Mouse (Mus musculus) CH12.LX (cell line): Measurements from ENCODE around the gene Spag8. TPM values are rescaled to one million over a fixed set of nuclear protein-coding genes. Genes with fewer than 3 reads are reported as not detected.

Experiments
- DNase-seq: peaks from one replicate; pipeline ENCODE4 v3.0.0-alpha.2; 2013; ENCODE audit errors: extremely low read depth
- H3K27ac ChIP-seq: 2 replicates; pipeline ENCODE4 v1.5.1; 2012; ENCODE audit warnings: low read depth, mild to moderate bottlenecking, control low read depth, moderate library complexity; ENCODE audit not compliant: insufficient read depth
- H3K27me3 ChIP-seq: replicated peaks from 2 replicates; pipeline ENCODE3; 2012; ENCODE audit warnings: inconsistent platforms
- H3K36me3 ChIP-seq, 2 experiments: replicated peaks in 1 of 2; 2 replicates each; pipeline versions ENCODE3 to v1.6.1; 2012; ENCODE audit warnings: inconsistent platforms in 1 of 2, low read length in 1 of 2, mild to moderate bottlenecking in 1 of 2, mixed read lengths in 1 of 2, moderate library complexity in 1 of 2; ENCODE audit not compliant: control insufficient read depth in 1 of 2, insufficient read depth in 1 of 2
- H3K4me1 ChIP-seq, 2 experiments: 2 replicates each; pipeline ENCODE4 v1.6.1; 2012; ENCODE audit warnings: inconsistent platforms in 1 of 2, moderate library complexity in 1 of 2; ENCODE audit not compliant: insufficient read depth in 2 of 2, control insufficient read depth in 1 of 2
- H3K4me2 ChIP-seq: 2 replicates; pipeline ENCODE4 v1.6.1; 2012; ENCODE audit warnings: low read depth, mild to moderate bottlenecking, control low read depth; ENCODE audit not compliant: poor library complexity, insufficient read depth, severe bottlenecking
- H3K4me3 ChIP-seq, 3 experiments: fragments of 150-350 bp in 1 of 3; sonication (generic) in 1 of 3; replicated peaks in 1 of 3; 2 replicates each; pipeline versions ENCODE3 to v1.5.1; 2011 to 2012; ENCODE audit warnings: low read depth in 2 of 3, low read length in 2 of 3, mild to moderate bottlenecking in 2 of 3, moderate library complexity in 2 of 3, control low read depth in 1 of 3, improper control_type of control experiment in 1 of 3, inconsistent platforms in 1 of 3, mixed read lengths in 1 of 3; ENCODE audit not compliant: poor library complexity in 1 of 3
- H3K79me2 ChIP-seq: replicated peaks from 2 replicates; pipeline ENCODE4 v1.6.1; 2012; ENCODE audit warnings: mild to moderate bottlenecking, moderate library complexity; ENCODE audit not compliant: control insufficient read depth, poor library complexity, insufficient read depth, severe bottlenecking; ENCODE audit errors: extremely low read depth
- H3K9ac ChIP-seq: 2 replicates; pipeline ENCODE4 v1.6.1; 2012; ENCODE audit warnings: low read depth, mild to moderate bottlenecking, control low read depth, moderate library complexity; ENCODE audit not compliant: insufficient read depth
- H3K9me3 ChIP-seq: replicated peaks from 2 replicates; pipeline ENCODE3; 2012; ENCODE audit warnings: low read length, inconsistent platforms, mixed read lengths
- BHLHE40 ChIP-seq: IDR thresholded peaks from 2 replicates; pipeline ENCODE4 v1.6.1; 2011; ENCODE audit warnings: mild to moderate bottlenecking, low read depth, low read length, improper control_type of control experiment
- CHD1 ChIP-seq: IDR thresholded peaks from 2 replicates; pipeline ENCODE4 v1.6.1; 2012; ENCODE audit warnings: low read depth, low read length, improper control_type of control experiment, inconsistent platforms
- CHD2 ChIP-seq: IDR thresholded peaks from 2 replicates; pipeline ENCODE4 v1.6.1; 2011; ENCODE audit warnings: low read length, improper control_type of control experiment
- CTCF ChIP-seq, 2 experiments: IDR thresholded peaks in 1 of 2; conservative IDR thresholded peaks in 1 of 2; 2 replicates each; pipeline ENCODE4 v1.5.1; 2011 to 2012; ENCODE audit warnings: low read depth in 2 of 2, low read length in 2 of 2, improper control_type of control experiment in 1 of 2, inconsistent platforms in 1 of 2, mild to moderate bottlenecking in 1 of 2, moderate library complexity in 1 of 2
- ELF1 ChIP-seq: IDR thresholded peaks from 2 replicates; pipeline ENCODE4 v1.6.1; 2014; ENCODE audit warnings: low read depth, mild to moderate bottlenecking, inconsistent platforms, low read length, improper control_type of control experiment
- EP300 ChIP-seq: IDR thresholded peaks from 2 replicates; pipeline ENCODE4 v1.6.1; 2011; ENCODE audit warnings: low read length, improper control_type of control experiment
- ETS1 ChIP-seq: conservative IDR thresholded peaks from 2 replicates; pipeline ENCODE4 v1.6.1; 2012; ENCODE audit warnings: low read depth, mild to moderate bottlenecking, inconsistent platforms, low read length, improper control_type of control experiment, moderate library complexity
- HCFC1 ChIP-seq: IDR thresholded peaks from 2 replicates; pipeline ENCODE4 v1.6.1; 2012; ENCODE audit warnings: low read depth, mild to moderate bottlenecking, inconsistent platforms, low read length, improper control_type of control experiment
- JUND ChIP-seq: conservative IDR thresholded peaks from 2 replicates; pipeline ENCODE4 v1.6.1; 2011; ENCODE audit warnings: low read depth, low read length, improper control_type of control experiment
- MAX ChIP-seq: IDR thresholded peaks from 2 replicates; pipeline ENCODE4 v1.6.1; 2011; ENCODE audit warnings: low read length, improper control_type of control experiment
- MYC ChIP-seq: IDR thresholded peaks from 2 replicates; pipeline ENCODE4 v1.6.1; 2011; ENCODE audit warnings: low read depth, mild to moderate bottlenecking, improper control_type of control experiment, low read length
- NELFE ChIP-seq: IDR thresholded peaks from 2 replicates; pipeline ENCODE4 v1.6.1; 2011; ENCODE audit warnings: low read depth, low read length, improper control_type of control experiment
- NRF1 ChIP-seq: IDR thresholded peaks from 2 replicates; pipeline ENCODE4 v1.6.1; 2014; ENCODE audit warnings: low read depth, mild to moderate bottlenecking, inconsistent platforms, low read length, improper control_type of control experiment, moderate library complexity
- POLR2A ChIP-seq: IDR thresholded peaks from 2 replicates; pipeline ENCODE4 v1.6.1; 2011; ENCODE audit warnings: low read depth, mild to moderate bottlenecking, improper control_type of control experiment, low read length
- POLR2AphosphoS2 ChIP-seq: IDR thresholded peaks from 2 replicates; pipeline ENCODE4 v1.6.1; 2011; ENCODE audit warnings: low read depth, low read length, improper control_type of control experiment
- RAD21 ChIP-seq: IDR thresholded peaks from 2 replicates; pipeline ENCODE4 v1.6.1; 2011; ENCODE audit warnings: low read depth, mild to moderate bottlenecking, low read length, improper control_type of control experiment, moderate library complexity
- SIN3A ChIP-seq: IDR thresholded peaks from 2 replicates; pipeline ENCODE4 v1.6.1; 2012; ENCODE audit warnings: low read length, improper control_type of control experiment, inconsistent platforms
- SMC3 ChIP-seq: IDR thresholded peaks from 2 replicates; pipeline ENCODE4 v1.6.1; 2011; ENCODE audit warnings: low read depth, low read length, improper control_type of control experiment
- TBP ChIP-seq: conservative IDR thresholded peaks from 2 replicates; pipeline ENCODE4 v1.6.1; 2011; ENCODE audit warnings: low read depth, low read length, improper control_type of control experiment
- TCF12 ChIP-seq: IDR thresholded peaks from 2 replicates; pipeline ENCODE4 v1.6.1; 2014; ENCODE audit warnings: low read depth, mild to moderate bottlenecking, inconsistent platforms, low read length, improper control_type of control experiment
- UBTF ChIP-seq: IDR thresholded peaks from 2 replicates; pipeline ENCODE4 v1.6.1; 2012; ENCODE audit warnings: low read depth, mild to moderate bottlenecking, inconsistent platforms, low read length, improper control_type of control experiment, moderate library complexity
- USF2 ChIP-seq: conservative IDR thresholded peaks from 2 replicates; pipeline ENCODE4 v1.6.1; 2011; ENCODE audit warnings: low read depth, low read length, improper control_type of control experiment
- ZC3H11A ChIP-seq: IDR thresholded peaks from 2 replicates; pipeline ENCODE4 v1.6.1; 2012; ENCODE audit warnings: low read depth, mild to moderate bottlenecking, inconsistent platforms, low read length, improper control_type of control experiment
- ZMIZ1 ChIP-seq: IDR thresholded peaks from 2 replicates; pipeline ENCODE4 v1.6.1; 2012; ENCODE audit warnings: low read depth, mild to moderate bottlenecking, inconsistent platforms, low read length, improper control_type of control experiment
- dilution Hi-C: fragments of 300-500 bp; cut with MboI; formaldehyde crosslinking; loops from 2 replicates; pipeline ENCODE4 v1.14.3; 2020; ENCODE audit warnings: low sequenced_read_pairs; ENCODE audit not compliant: extremely low pct_unique_long_range_greater_than_20kb, extremely low pct_ligation_motif_present
- in situ Hi-C: fragments of 300-500 bp; cut with MboI; formaldehyde crosslinking; loops from 3 replicates; pipeline ENCODE4 v1.14.3; 2019; ENCODE audit warnings: low sequenced_read_pairs, low pct_ligation_motif_present, low pct_unique_long_range_greater_than_20kb, mixed read lengths
- polyA plus RNA-seq: library from polyadenylated mRNA; unstranded; fragments of >175 nt; gene quantifications from 2 replicates; pipeline ENCODE4 v1.2.1, GENCODE M21; 2012; ENCODE audit warnings: low read depth; ENCODE audit not compliant: insufficient read length
- total RNA-seq, 2 experiments: library from RNA; depleted of rRNA; stranded (reverse); fragments of 300-350 nt in 1 of 2; fragments of >200 nt in 1 of 2; gene quantifications; 2 replicates each; pipeline ENCODE4 v1.2.3; 2012 to 2014

The Spag8 gene
- total and polyA plus RNA-seq, 3 experiments, result 0.08 TPM; not detected in 2

- H3K36me3 ChIP-seq, result no peaks in the 10 kb centered on the region
- no peak for TF ChIP-seq NELFE
- no peak for TF ChIP-seq TBP
- no peak for TF ChIP-seq POLR2AphosphoS2
- no peak for TF ChIP-seq ZC3H11A
- no peak for TF ChIP-seq EP300
- TF ChIP-seq SMC3, result peak; percentile 56
- no peak for TF ChIP-seq TCF12
- no peak for TF ChIP-seq ELF1
- TF ChIP-seq JUND, result no peak
- TF ChIP-seq ETS1, result no peak
- TF ChIP-seq BHLHE40, result no peak
- no peak for TF ChIP-seq USF2
- TF ChIP-seq SIN3A, result no peak
- TF ChIP-seq MYC, result no peak
- TF ChIP-seq HCFC1, result no peak
- no peak for TF ChIP-seq CHD2
- TF ChIP-seq CHD1, result no peak
- no peak for TF ChIP-seq UBTF
- peak; percentile 77 to 80 for TF ChIP-seq CTCF (conservative IDR thresholded peaks at IDR 0.05 in 1 of 2, IDR thresholded peaks at IDR 0.05 in 1 of 2; ENCODE audit: low read depth in 2 of 2, low read length in 2 of 2)
- peak; percentile 35 for TF ChIP-seq RAD21
- no peak for TF ChIP-seq POLR2A
- TF ChIP-seq, all 38 proteins: peak for 3
- no peaks in the 10 kb centered on the region for H3K9me3 ChIP-seq
- peaks cover 0 to 10% of the 10 kb centered on the region in 2 experiments; a peak in 3 of 4 replicates for H3K4me1 ChIP-seq
- in situ Hi-C loops (no loop called here), dilution Hi-C loops (no loop called here)
- H3K27ac ChIP-seq, result no peak overlapping the region
- H3K4me3 ChIP-seq, result no peak overlapping the region
- peak; percentile 84 for DNase-seq
- peaks cover 90% of the 10 kb centered on the region for H3K27me3 ChIP-seq
- no peaks in the 10 kb centered on the region for H3K79me2 ChIP-seq
- no peak overlapping the region for H3K4me2 ChIP-seq
- no peak overlapping the region for H3K9ac ChIP-seq
Observed at GRCm38 (mm10) chr4:43672070-43672469, 18.7 kb upstream of the Spag8 start.

GRCm38 (mm10) chr4:43669428-43669794, 16.0 kb upstream of the Spag8 start:
- Histone ChIP-seq H3K27ac (no peak overlapping the region), H3K79me2 (no peaks in the 10 kb centered on the region), H3K4me1 (peaks cover 0 to 10% of the 10 kb centered on the region in 2 experiments; a peak in 3 of 4 replicates), H3K9me3 (no peaks in the 10 kb centered on the region), H3K4me3 (peak overlapping the region; percentile 37 to 59 (median 54)), H3K4me2 (peak overlapping the region; percentile 82), H3K36me3 (no peaks in the 10 kb centered on the region), H3K27me3 (peaks cover 90% of the 10 kb centered on the region), H3K9ac (peak overlapping the region; percentile 67)
- dilution Hi-C loops (no loop called here), in situ Hi-C loops (no loop called here)
- no peak for DNase-seq
- TF ChIP-seq ZMIZ1 (peak; percentile 39; the same call in 1 of the 2 replicates), SIN3A (0 out of 2 replicates have a peak, but pooled peaks have one; percentile 33), TBP (no peak), NRF1 (no peak), MAX (no peak), CHD1 (no peak), USF2 (no peak)
